Mouse (Mus musculus) bone marrow, adult 2 months (tissue): ENCODE measurements at regions not wholly inside any gene's neighbourhood (a gene's known extent, or its start where the extent isn't known, plus 50 kb on each side); places are given as distances from the start of the nearest gene placed in this dataset.

Experiments
- CTCF ChIP-seq: fragments of 200-500 bp; IDR thresholded peaks from 2 replicates; pipeline ENCODE4 v1.5.1; 2011; ENCODE audit warnings: low read length, control low read depth; ENCODE audit not compliant: control insufficient read depth, insufficient read depth
- POLR2A ChIP-seq: fragments of 200-500 bp; IDR thresholded peaks from 2 replicates; pipeline ENCODE4 v1.6.1; 2011; ENCODE audit warnings: low read depth, mild to moderate bottlenecking, control low read depth, low read length, borderline replicate concordance; ENCODE audit not compliant: control insufficient read depth

- TF ChIP-seq POLR2A (no peak), CTCF (no peak)
These were observed 321.3 kb upstream of the Noct start for GRCm38 (mm10) chr3:50902933-50903332.
